Mouse (Mus musculus) left cerebral cortex, adult 11 months (tissue): ENCODE measurements around the gene Nudt11.
"Not testable (repeated sequence)": the region's sequence is repeated elsewhere in the genome, so short reads cannot be mapped to it uniquely, and the experiment has no call there.

ENCODE experiments used
- DNase-seq: peaks from one replicate; pipeline ENCODE4 v3.0.0; 2022; ENCODE audit warnings: low spot score

Nudt11 gene

GRCm38 (mm10) chrX:6047066-6047935 lies at the start of gene Nudt11:
Nudt11 (plus strand) TSS chrX:6047453.
- DNase-seq = not testable (repeated sequence)

- not testable (repeated sequence) for DNase-seq
Measured at GRCm38 (mm10) chrX:6047936-6048614, 822 bp downstream of the Nudt11 start.

- no peak for DNase-seq
Measured at GRCm38 (mm10) chrX:6061563-6061962, 14.3 kb downstream of the Nudt11 start.

- DNase-seq = no peak
Measured at GRCm38 (mm10) chrX:6082954-6083680, 35.9 kb downstream of the Nudt11 start, which contains the start of gene AU022751. AU022751 (minus strand) TSS chrX:6083419.

- peak; percentile 4 for DNase-seq
Measured at GRCm38 (mm10) chrX:6091547-6091946, 44.3 kb downstream of the Nudt11 start.

- DNase-seq = peak; percentile 26
Measured at GRCm38 (mm10) chrX:6091996-6092757, 44.9 kb downstream of the Nudt11 start.
